Mouse (Mus musculus) liver, postnatal 0 days (tissue): ENCODE data around the gene Prrt2. TPM values are rescaled to one million over a fixed set of nuclear protein-coding genes. Genes with fewer than 3 reads are reported as not detected.
A peak's percentile ranks its signal among the peaks of the same experiment; 100 is the strongest.

Source experiments
- ATAC-seq: fragments of 200-750 bp; cut with Nextera tagmentation; 2 replicates; pipeline ENCODE4 v1.8.0; 2017; ENCODE audit warnings: mild to moderate bottlenecking, moderate library complexity
- DNase-seq: peaks from one replicate; pipeline ENCODE4 v3.0.0-alpha.2; 2016
- H3K27ac ChIP-seq: fragments of 300-500 bp; sonication (generic); 2 replicates; pipeline ENCODE4 v1.5.1; 2014; ENCODE audit warnings: antibody characterized with exemption, moderate library complexity, mild to moderate bottlenecking, low read depth
- H3K27me3 ChIP-seq: fragments of 300-500 bp; sonication (generic); 2 replicates; pipeline ENCODE4 v1.6.1; 2014; ENCODE audit warnings: low read length, control low read depth, mixed read lengths; ENCODE audit not compliant: insufficient read depth
- H3K36me3 ChIP-seq: fragments of 300-500 bp; sonication (generic); replicated peaks from 2 replicates; pipeline ENCODE4 v1.6.1; 2014; ENCODE audit warnings: mild to moderate bottlenecking, control low read depth, low read length, moderate library complexity, mixed read lengths; ENCODE audit not compliant: insufficient read depth
- H3K4me1 ChIP-seq: fragments of 300-500 bp; sonication (generic); 2 replicates; pipeline ENCODE4 v1.6.1; 2014; ENCODE audit warnings: antibody characterized with exemption, mild to moderate bottlenecking, control low read depth; ENCODE audit not compliant: insufficient read depth
- H3K4me2 ChIP-seq: fragments of 300-500 bp; sonication (generic); 2 replicates; pipeline ENCODE4 v1.6.1; 2014; ENCODE audit warnings: low read depth, mild to moderate bottlenecking, low read length, moderate library complexity, mixed read lengths
- H3K4me3 ChIP-seq: fragments of 300-500 bp; sonication (generic); 2 replicates; pipeline ENCODE4 v1.5.1; 2014; ENCODE audit warnings: low read depth, low read length
- H3K9ac ChIP-seq: fragments of 300-500 bp; sonication (generic); replicated peaks from 2 replicates; pipeline ENCODE4 v1.6.1; 2014; ENCODE audit warnings: mild to moderate bottlenecking, moderate library complexity
- H3K9me3 ChIP-seq: fragments of 300-500 bp; sonication (generic); 2 replicates; pipeline ENCODE4 v1.6.1; 2016; ENCODE audit warnings: mild to moderate bottlenecking, control low read depth, low read length, mixed read lengths
- CTCF ChIP-seq: sonication (generic); IDR thresholded peaks from 2 replicates; pipeline ENCODE4 v1.5.1; 2016; ENCODE audit warnings: antibody characterized with exemption, low read depth
- EP300 ChIP-seq: IDR thresholded peaks from 2 replicates; pipeline ENCODE4 v1.6.1; 2016; ENCODE audit warnings: antibody characterized with exemption, low read depth, mild to moderate bottlenecking
- WGBS: fragments of 180-500 bp; shearing (Covaris S2); extraction: QIAGEN DNeasy Blood & Tissue Kit; methylation state at CpG from one replicate; pipeline ENCODE4 v1.1.7; 2014; ENCODE audit not compliant: insufficient replicate concordance; 5-methylcytosine and 5-hydroxymethylcytosine counted together
- polyA plus RNA-seq: library from polyadenylated mRNA; unstranded; fragments of >200 nt; fragmentation: Nextera tagmentation; extraction: Ambion mirVana; gene quantifications from 2 replicates; pipeline ENCODE4 v1.2.1, GENCODE M21; 2015

Prrt2 gene
- polyA plus RNA-seq, 1 experiment from 2014 or later = not detected

DNA sequence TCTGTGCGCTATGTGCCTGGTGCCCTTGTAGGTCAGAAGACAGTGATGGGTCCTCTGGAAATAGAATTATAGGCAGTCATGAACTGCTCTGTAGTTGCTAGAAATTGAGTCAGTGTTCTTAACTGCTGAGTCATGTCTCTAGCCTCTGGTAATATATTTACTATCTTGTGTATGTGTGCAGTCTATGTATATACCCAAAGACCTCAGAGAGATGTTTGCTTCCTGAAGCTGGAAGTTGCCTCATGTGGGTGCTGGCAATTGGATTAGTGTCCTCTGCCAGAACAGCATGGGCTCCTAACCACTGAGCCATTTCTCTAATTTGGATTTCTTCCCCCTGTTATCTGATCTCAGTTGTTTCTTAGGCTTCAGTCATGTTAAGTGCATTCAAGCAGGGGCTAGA is 9.2 kb upstream of the Prrt2 start:
- DNase-seq = no peak
- 96% methylated on average over 1 of the region's 1 CpGs for WGBS
- Histone ChIP-seq H3K36me3 (peaks cover 72% of the 10 kb centered on the region), H3K4me2 (no peak overlapping the region), H3K27ac (peak overlapping the region; percentile 39), H3K9me3 (no peaks in the 10 kb centered on the region), H3K27me3 (no peaks in the 10 kb centered on the region), H3K4me1 (peaks cover 23% of the 10 kb centered on the region), H3K4me3 (no peak overlapping the region), H3K9ac (no peak overlapping the region)
- no peak for TF ChIP-seq EP300
- no peak for TF ChIP-seq CTCF
- no peak for ATAC-seq

- Histone ChIP-seq H3K27ac (peak overlapping the region; percentile 99), H3K4me2 (peak overlapping the region; percentile 98), H3K36me3 (peaks cover 64% of the 10 kb centered on the region), H3K9ac (peak overlapping the region; percentile 98), H3K4me1 (peaks cover 46% of the 10 kb centered on the region), H3K9me3 (no peaks in the 10 kb centered on the region), H3K4me3 (peak overlapping the region; percentile 91), H3K27me3 (no peaks in the 10 kb centered on the region)
- DNase-seq = no peak
- ATAC-seq = no peak
- TF ChIP-seq EP300 (no peak), CTCF (no peak)
- WGBS = 67% methylated on average over 8 of the region's 8 CpGs
These were observed 6.9 kb upstream of the Prrt2 start for GRCm38 (mm10) chr7:127027885-127028284.

DNA sequence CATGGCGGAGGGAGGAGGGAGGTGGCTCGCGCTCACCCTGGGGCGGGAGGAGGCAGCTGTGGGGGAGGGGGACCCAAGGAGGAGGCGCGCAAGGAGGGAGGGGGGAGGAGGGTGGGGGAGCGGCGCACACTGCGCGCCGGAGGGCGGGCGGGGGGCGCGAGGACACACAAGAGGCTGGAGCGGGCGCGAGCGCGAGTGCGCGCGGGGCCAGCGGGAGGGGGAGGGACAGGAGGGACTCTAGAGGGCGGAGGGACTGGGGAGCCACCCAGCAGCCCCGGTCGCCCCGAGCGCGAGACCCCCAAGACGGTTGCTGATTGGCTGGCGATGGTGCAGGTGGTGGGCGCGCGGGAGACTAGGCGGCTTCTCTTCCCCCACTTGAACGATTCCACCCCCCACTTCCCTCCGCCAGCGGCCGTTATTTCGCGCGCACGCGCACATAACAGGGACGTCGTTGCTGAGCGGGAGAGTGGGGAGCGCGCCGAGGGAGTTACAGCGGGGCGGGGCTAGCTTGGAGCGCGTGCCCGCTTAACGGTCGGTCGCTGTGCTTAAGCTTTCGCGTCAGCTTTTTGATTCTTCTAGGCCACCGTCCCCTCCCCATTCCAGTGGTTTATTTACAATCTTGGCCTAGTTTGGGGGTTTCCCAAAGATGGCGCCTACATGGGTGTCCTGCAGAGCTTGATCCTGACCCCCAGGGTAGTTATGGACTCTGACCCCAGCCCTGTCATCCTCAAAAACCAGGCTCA is 6.1 kb upstream of the Prrt2 start, which contains the start of gene Maz:
Gene Maz, minus strand, starts transcription at position 54 of the 743 bp plus-strand sequence.
- H3K9ac ChIP-seq = peak within 1 kb of the TSS; percentile 98
- H3K4me3 ChIP-seq = peak within 1 kb of the TSS; percentile 91
- H3K4me2 ChIP-seq = peak within 1 kb of the TSS; percentile 98
- H3K27ac ChIP-seq = peak within 1 kb of the TSS; percentile 99
- peak; percentile 99 for DNase-seq
- peaks cover 64% of the 10 kb centered on the region for H3K36me3 ChIP-seq
- no peaks in the 10 kb centered on the region for H3K9me3 ChIP-seq
- peaks cover 52% of the 10 kb centered on the region for H3K4me1 ChIP-seq
- no peaks in the 10 kb centered on the region for H3K27me3 ChIP-seq
- under 1% methylated on average over 43 of the region's 63 CpGs for WGBS
- peak; percentile 85 for ATAC-seq
- TF ChIP-seq EP300 = peak; percentile 90
- 0 out of 2 replicates have a peak, but pooled peaks have one; percentile 2 for TF ChIP-seq CTCF

DNA sequence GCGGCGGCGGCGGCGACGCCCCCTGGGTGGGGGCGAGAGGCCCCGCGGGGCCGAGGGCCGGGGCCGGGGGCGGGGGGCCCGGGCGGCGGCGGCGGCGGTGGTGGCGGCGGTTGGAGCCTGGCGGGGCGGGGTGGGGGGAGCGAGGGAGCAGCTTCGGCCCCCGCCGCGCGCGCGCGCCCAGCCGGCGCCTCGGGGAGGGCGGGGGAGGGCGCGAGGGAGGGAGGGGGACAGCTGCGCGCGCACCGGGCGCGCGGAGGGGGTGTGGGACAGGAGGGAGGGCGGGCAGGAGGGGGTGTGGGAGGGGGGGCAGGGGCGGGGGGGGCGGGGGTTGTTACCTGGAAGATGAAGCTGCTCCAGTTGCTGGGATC is 5.6 kb upstream of the Prrt2 start:
- DNase-seq (peak; percentile 91), ATAC-seq (peak; percentile 52)
- Histone ChIP-seq H3K9ac (peak overlapping the region; percentile 98), H3K9me3 (no peaks in the 10 kb centered on the region), H3K27ac (peak overlapping the region; percentile 99), H3K4me3 (peak overlapping the region; percentile 91), H3K4me2 (peak overlapping the region; percentile 98), H3K27me3 (no peaks in the 10 kb centered on the region), H3K36me3 (peaks cover 59% of the 10 kb centered on the region), H3K4me1 (peaks cover 57% of the 10 kb centered on the region)
- WGBS = 0% methylated on average over 10 of the region's 48 CpGs
- TF ChIP-seq EP300 = no peak
- no peak for TF ChIP-seq CTCF

GRCm38 (mm10) chr7:127026161-127026600 is 5.2 kb upstream of the Prrt2 start:
- Histone ChIP-seq H3K9ac (peak overlapping the region; percentile 98), H3K4me1 (peaks cover 62% of the 10 kb centered on the region), H3K27ac (peak overlapping the region; percentile 99), H3K36me3 (peaks cover 55% of the 10 kb centered on the region), H3K27me3 (no peaks in the 10 kb centered on the region), H3K9me3 (no peaks in the 10 kb centered on the region), H3K4me3 (peak overlapping the region; percentile 91), H3K4me2 (peak overlapping the region; percentile 98)
- peak; percentile 26 for ATAC-seq
- no peak for TF ChIP-seq CTCF
- no peak for TF ChIP-seq EP300
- peak; percentile 79 for DNase-seq
- 6% methylated on average over 20 of the region's 48 CpGs for WGBS

- Histone ChIP-seq H3K27me3 (no peaks in the 10 kb centered on the region), H3K4me2 (peak overlapping the region; percentile 98), H3K9me3 (no peaks in the 10 kb centered on the region), H3K4me1 (peaks cover 66% of the 10 kb centered on the region), H3K27ac (peak overlapping the region; percentile 99), H3K4me3 (peak overlapping the region; percentile 91), H3K36me3 (peaks cover 50% of the 10 kb centered on the region), H3K9ac (peak overlapping the region; percentile 98)
- DNase-seq (peak; percentile 70), ATAC-seq (no peak)
- TF ChIP-seq EP300 (no peak), CTCF (no peak)
- WGBS = under 1% methylated on average over 57 of the region's 65 CpGs
These were observed 4.6 kb upstream of the Prrt2 start for GRCm38 (mm10) chr7:127025556-127026160.
